Mouse (Mus musculus) layer of hippocampus, adult 11-12 months (tissue): Measurements from ENCODE around the gene Tsfm.
A peak's percentile ranks its signal among the peaks of the same experiment; 100 is the strongest.

Source experiments
- DNase-seq: peaks from one replicate; pipeline ENCODE4 v3.0.0; 2022; ENCODE audit warnings: low spot score

Gene Tsfm

GRCm38 (mm10) chr10:127041774-127042338, 11.2 kb upstream of the Tsfm start:
- peak; percentile 90 for DNase-seq

- DNase-seq = no peak
Observed at GRCm38 (mm10) chr10:127041274-127041766, 10.7 kb upstream of the Tsfm start, which contains the start of the genes Mettl1 and Eef1akmt3. Gene Mettl1, plus strand, starts transcription at chr10:127041414. Gene Eef1akmt3, minus strand, starts transcription at chr10:127041513.

DNA sequence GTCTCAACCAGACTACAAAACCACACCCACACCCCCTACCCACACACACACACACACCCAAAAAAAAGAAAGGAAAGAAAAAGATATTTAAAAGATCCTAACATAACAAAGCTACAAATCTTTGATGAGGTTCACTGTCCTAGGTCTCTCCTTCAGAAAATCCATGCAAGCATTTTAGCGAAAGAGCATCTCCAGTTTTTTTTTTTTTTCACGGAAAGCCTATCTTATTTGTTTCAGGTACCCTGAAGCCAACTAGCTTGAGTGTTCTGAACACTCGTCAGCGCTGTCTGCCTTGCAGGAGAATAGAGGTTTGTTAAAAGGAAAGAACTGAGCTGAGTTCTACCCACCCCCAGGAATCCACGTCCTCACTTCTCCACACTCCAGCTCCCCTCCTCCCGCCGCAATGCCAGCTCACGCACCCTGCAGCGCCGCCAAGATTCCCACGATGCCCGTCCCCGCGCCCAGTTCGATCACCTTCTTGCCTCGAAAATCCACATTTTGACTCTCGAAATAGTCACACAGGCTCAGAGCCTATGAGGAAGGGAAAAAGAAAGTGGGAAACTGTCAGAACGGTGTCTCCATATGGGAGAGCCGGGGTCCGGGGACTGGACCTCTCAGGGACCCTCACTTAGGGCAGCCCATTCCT, 10.1 kb upstream of the Tsfm start:
- no peak for DNase-seq

DNA sequence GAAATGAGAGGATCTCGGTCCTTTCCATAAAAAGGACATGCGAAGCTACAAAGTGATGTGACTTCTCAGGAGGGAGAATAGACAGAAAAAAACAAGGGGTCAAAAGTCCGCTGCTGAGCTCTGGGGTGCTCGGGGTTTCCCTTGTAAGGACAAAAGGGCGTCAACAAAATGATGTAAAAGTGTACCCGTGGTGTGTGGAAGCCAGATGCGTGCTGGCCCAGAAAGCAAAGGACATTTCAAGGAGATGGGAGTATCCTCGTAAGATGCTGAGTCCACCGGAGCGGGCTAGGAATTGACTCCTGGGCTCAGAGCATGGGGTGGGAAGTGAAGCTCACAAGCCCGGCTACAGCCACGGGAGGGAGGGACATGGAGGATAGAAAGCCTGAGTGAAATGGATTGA, 7.0 kb upstream of the Tsfm start:
- no peak for DNase-seq

- no peak for DNase-seq
Observed at GRCm38 (mm10) chr10:127036273-127036672, 5.6 kb upstream of the Tsfm start.

- DNase-seq = no peak
Observed at GRCm38 (mm10) chr10:127033301-127033741, 2.7 kb upstream of the Tsfm start.

DNA sequence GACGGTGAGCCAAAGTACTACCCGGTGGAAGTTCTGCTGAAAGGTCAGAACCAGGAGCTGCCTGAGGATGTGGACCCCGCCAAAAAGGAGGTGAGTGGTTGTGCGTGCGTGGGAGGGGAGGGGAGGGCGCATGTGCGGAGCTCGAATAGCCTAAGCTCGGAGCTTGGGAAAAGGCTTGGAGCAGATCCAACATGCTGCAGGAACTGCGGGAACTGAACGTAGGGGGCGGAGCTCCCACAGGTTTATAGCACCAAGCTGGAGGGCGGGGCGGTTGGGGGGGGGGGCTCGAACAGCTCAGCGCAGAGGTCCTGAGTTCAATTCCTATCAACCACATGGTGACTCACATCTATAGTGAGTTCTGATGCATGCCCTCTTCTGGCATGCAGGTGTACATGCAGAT, 12.2 kb downstream of the Tsfm start:
- DNase-seq = no peak

DNA sequence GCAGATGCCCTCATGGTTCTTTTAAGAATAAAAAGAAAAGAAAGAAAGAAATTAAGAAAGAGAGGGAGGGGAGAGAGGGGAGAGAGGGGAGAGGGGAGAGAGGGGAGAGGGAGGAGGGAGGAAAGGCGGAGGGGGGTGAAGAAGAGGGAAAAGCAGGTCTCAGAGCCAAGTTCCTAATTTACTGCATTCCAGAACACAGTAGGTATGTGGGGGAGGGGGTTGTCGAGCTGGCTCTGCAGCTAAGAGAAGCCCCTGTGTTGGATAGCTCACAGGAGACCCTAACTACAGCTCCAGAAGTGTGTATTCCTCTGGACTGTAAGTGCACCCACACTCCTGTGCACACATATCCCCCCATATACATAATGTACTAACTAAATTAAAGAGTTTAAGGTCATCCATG, 13.6 kb downstream of the Tsfm start:
- no peak for DNase-seq

DNA sequence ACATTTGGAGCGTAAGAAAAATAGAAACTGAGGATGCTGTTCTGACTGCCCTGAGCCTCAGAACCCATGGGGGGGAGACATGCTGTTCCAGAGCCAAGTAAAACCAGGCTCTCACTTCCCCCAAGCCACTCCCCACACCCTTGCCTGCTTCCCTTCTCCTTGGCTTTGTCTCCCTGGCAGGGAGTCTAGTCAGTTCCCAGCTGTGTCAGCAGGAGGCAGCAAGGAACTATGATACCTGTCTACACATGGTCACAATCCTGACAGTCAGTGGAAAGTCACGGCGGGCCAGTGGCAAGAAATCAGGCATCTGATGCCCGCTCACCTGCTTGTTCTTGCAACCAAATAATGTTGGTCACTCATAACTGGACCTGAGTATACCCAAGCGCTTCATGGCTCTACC, 14.2 kb downstream of the Tsfm start:
- no peak for DNase-seq

GRCm38 (mm10) chr10:127003806-127004205, 26.8 kb downstream of the Tsfm start:
- no peak for DNase-seq

DNA sequence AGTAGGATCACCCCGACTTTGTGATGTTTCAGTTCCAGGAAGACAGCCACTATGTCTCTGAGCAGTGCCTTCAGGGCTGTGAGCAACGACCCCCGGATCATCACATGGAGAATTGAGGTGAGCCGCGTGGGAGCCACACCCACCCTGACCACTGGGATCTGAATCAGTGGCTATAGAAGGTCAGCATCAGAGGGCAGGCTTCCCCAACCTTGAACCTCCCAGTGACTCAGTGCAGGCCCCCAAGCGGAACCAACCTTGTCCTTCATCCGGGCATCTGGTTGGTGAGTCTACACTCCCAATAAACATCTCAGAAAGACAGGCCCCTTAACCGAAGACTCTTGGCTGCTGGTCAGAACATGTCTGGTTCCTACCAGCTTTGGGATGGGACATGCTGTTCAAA, 27.3 kb downstream of the Tsfm start:
- no peak for DNase-seq

DNA sequence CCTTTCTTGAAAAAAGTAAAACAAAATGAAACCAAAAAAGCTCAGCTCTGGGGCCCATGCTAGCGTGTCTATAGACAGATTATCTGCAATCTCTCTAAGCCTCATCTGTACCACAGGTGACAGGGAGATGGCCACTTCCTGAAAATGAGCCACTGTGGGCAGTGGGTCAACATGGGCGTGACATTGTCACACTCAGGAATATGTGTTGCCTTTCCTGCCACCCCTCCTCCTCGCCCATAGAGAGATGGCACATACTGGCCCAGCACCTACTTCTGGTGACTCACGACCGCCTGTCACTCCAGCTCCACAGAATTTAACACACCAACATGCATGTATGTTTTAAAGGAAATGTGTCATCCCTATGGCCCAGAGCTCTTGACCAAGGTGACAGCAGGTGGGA, 27.9 kb downstream of the Tsfm start:
- DNase-seq = no peak

- DNase-seq = no peak
Observed at GRCm38 (mm10) chr10:127002056-127002455, 28.6 kb downstream of the Tsfm start.

- DNase-seq = no peak
Observed at GRCm38 (mm10) chr10:127001297-127001696, 29.3 kb downstream of the Tsfm start.

DNA sequence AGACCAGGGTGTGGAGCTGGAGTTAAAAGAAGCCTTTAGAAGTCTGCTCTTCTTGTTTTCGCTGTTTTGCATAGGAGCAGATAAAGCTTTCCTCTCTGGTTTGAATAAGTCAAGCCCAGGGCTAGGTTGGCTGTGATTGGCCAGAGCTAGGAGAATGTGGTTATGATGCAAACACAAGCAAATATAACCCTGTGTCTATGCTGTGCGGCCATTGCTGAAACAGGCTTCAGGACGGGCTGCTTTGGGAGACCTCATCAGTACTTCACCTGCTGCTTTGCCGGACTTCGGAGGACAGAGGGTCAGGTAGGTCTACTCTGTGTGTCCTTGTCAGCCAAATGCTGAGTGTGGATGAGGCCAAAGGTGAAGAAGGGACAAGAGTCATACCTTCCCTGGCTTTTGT, 30.1 kb downstream of the Tsfm start, which contains the start of gene Avil:
Gene Avil (plus strand): TSS at position 181 of the 400 bp plus-strand sequence.
- DNase-seq = no peak

DNA sequence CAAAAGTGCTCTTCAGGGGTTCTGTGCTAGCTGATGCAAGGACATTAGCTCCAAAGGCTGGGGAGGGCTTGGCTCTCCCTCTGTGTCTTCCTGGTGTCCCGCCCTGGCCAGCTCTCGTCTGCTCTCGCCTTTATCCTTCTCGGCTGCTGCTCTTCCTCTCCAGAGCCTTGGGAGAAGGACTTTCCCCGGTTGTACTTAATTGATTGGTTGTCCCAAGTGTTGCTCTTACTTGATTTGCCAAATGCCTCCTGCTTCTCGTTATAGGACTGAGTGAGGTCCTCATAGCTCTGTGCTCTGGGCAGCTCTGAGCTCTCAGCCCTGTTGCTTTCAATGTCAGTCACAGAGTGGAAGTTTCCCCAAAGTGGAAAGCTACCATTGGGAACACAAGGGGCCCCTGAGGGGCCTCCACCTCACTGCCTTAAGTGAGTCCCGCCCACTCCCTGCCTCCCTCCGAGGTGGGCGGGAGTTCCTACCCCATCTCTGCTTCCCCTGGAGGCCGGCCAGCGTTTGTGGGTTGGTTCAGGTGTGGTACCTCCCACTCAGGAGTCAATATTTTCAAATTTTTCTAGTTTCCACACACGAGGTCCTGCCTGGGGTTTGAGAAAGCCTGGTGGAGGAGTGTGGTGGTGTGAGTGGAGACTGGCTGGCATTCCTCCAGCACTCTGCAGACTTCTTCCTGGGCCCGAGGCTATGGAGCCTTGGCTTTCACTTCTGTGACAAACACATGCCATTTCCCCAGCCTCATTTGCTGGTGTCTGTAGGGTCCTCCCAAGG, 33.1 kb downstream of the Tsfm start:
- DNase-seq = no peak

- no peak for DNase-seq
Observed at GRCm38 (mm10) chr10:126993621-126994020, 37.0 kb downstream of the Tsfm start.

DNA sequence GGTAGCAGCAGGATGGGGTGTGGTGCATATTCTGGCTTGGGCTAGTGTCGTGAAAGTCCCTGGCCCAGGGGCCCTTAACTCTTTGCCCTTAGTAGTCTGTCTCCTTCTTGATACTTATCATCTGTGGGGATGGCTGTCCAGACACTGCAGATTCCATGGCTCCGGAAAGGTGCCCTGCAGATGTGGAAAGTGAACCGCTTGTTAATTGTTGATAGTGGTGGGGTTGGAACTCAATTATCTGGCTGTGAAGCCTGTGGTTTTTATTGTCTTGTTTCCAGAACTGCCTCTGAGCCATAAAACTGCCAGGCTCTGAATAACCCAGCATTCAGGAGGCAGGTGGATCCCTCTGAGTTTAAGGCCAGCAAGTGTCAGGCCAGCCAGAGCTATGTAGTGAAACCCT, 39.0 kb downstream of the Tsfm start:
- no peak for DNase-seq

GRCm38 (mm10) chr10:126990313-126991056, 40.2 kb downstream of the Tsfm start:
- DNase-seq = peak; percentile 91

DNA sequence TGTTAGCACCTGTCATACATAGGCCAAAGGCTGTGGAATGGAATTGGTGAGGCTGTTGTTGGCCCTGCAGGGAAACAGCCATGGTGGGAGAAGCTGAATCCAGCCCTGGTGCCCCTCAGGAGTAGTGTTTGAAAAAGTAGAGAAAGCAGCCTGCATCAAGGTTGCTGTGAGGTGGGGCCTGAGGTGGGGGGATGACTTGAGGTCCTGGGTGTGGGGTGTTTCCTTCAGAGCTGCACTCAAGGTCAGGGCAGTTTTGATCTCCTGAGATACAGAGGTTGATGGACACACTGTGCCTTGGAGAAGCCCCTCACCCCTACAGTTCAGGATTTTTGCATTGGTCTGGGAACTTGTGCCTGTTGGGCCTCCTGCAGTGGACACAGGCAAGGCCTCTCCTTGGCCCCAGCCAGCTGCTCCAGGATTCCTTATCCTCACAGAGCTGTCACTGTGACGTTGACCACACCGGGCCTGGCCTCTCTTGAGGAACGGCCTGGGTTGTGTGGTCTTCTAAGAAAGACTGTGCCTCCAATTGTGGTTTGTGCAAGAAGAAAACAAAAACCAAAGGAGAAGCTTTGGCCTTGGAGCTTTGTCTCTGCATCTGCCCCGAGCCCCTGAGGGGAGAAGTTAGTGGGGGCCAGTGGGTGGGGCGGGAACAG, 42.0 kb downstream of the Tsfm start:
- no peak for DNase-seq
